Mouse (Mus musculus): ENCODE data around the gene Mansc4. TPM values are rescaled to one million over a fixed set of nuclear protein-coding genes. Genes with fewer than 3 reads are reported as not detected.

Gene Mansc4
- polyA plus RNA-seq, 1 experiment from 2014 or later, result 6.1 TPM

DNA sequence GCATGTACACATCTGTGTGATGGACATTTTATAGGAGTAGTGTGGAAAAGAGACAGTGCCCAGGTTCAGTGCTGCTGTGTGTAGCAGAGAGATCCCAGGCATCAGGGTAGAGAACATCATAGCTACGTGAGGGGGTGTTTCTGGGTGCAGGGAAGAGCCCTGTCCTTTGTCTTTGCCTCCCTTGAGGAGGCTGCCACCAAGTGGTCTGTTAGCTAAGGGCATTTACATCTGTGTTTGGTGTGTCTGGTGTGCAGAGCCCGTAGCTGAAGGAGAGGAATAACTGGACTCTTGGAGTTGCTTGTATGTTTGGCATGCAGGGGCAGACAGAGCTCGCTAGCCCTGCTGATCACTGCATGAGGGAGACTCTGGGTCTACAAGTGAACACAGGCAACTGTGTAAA is 15.5 kb upstream of the Mansc4 start:
- Histone ChIP-seq H3K4me1 (ENCODE audit: control insufficient read depth, insufficient read depth, low read length) (peaks cover 14% of the 10 kb centered on the region), H3K4me2 (replicated peaks; ENCODE audit: low read depth, low read length) (no peak overlapping the region), H3K9me3 (ENCODE audit: control insufficient read depth, low read length) (no peaks in the 10 kb centered on the region), H3K4me3 (ENCODE audit: low read length) (no peak overlapping the region), H3K36me3 (ENCODE audit: control insufficient read depth, insufficient read depth, low read length) (peaks cover 11% of the 10 kb centered on the region; the same call in 1 of the 2 replicates), H3K27ac (ENCODE audit: low read depth, low read length) (no peak overlapping the region), H3K9ac (ENCODE audit: low read depth, low read length) (no peak overlapping the region), H3K27me3 (ENCODE audit: control insufficient read depth, insufficient read depth, low read length) (no peaks in the 10 kb centered on the region)
- no peak for ATAC-seq (ENCODE audit: low FRiP score, low TSS enrichment)
- 85% methylated on average over 3 of the region's 3 CpGs for WGBS

DNA sequence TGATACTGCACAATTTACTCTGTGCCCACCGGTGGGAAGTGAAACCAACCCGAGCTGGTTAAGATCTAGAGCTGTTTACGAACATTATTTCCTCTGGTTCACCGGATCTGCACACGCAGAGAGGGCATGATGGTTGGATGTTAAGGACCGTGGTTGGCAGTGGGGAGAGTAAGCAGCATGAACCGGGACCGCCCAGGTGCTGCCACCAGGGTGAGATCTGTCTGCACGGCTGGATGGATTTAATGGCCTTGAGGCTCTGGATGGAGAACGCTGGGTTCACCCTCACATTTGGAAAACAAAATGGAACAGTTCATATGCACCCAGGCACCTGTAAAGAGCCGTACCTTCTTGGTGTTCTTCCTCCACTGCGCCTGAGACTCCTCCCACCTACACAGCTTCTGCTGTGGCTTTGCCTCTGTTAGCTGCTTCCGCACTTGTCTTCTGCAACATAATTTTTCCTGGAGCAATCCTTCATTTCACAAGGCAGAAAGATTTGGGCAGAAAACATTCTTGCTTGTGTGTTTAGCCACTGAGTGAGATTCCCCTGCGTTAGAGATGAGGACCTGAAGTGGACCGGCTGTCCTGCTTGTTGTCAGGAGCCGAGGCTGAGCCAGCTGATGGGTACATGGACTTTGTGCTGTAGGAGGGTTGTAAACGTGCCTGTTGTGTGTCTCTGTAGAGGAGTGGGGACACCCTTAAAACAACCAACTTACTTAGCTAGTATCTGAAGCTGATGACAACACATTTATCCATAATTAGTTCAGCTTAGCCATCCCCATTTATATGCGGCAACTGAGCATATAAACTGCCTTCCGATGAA is 12.8 kb upstream of the Mansc4 start:
- no peak overlapping the region for H3K9ac ChIP-seq (ENCODE audit: low read depth, low read length)
- WGBS, result 45% methylated on average over 19 of the region's 19 CpGs
- H3K4me2 ChIP-seq (replicated peaks; ENCODE audit: low read depth, low read length), result peak overlapping the region; percentile 23
- H3K27ac ChIP-seq (ENCODE audit: low read depth, low read length), result no peak overlapping the region
- peak; percentile 74 for ATAC-seq (ENCODE audit: low FRiP score, low TSS enrichment)
- no peak overlapping the region for H3K4me3 ChIP-seq (ENCODE audit: low read length)
- H3K4me1 ChIP-seq (ENCODE audit: control insufficient read depth, insufficient read depth, low read length), result peaks cover 14% of the 10 kb centered on the region
- H3K27me3 ChIP-seq (ENCODE audit: control insufficient read depth, insufficient read depth, low read length), result no peaks in the 10 kb centered on the region
- H3K36me3 ChIP-seq (ENCODE audit: control insufficient read depth, insufficient read depth, low read length), result peaks cover 9% of the 10 kb centered on the region; the same call in 1 of the 2 replicates
- H3K9me3 ChIP-seq (ENCODE audit: control insufficient read depth, low read length), result no peaks in the 10 kb centered on the region

DNA sequence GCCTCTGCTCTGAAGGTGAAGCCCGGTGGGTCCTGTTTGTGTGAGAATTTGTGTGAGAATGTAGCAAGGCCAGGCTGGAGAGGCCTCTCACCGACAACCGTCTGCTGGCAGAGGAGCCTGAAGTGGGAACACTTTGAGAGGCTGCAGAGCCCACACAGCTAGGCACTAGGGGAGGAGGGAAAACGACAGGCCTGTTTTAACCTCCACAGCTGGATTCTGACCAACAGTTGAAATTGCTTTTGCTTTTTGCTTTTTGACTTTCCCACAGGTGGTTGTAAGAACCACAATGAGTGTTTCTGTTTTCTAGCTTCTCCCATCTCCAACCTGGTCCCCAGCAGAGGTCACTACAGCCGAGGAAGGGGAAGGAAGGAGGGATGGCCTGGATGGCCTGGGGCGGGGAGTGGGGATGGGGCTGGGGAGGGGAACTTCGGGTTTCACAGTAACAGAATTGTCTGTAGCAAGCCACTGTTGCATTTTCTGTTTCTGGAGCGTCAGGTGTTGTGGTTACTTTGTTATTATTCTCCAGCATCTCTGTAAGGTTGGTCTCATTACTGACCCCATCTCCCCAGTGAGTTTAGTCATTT is 10.6 kb upstream of the Mansc4 start:
- H3K27me3 ChIP-seq (ENCODE audit: control insufficient read depth, insufficient read depth, low read length), result no peaks in the 10 kb centered on the region
- WGBS, result 63% methylated on average over 8 of the region's 8 CpGs

DNA sequence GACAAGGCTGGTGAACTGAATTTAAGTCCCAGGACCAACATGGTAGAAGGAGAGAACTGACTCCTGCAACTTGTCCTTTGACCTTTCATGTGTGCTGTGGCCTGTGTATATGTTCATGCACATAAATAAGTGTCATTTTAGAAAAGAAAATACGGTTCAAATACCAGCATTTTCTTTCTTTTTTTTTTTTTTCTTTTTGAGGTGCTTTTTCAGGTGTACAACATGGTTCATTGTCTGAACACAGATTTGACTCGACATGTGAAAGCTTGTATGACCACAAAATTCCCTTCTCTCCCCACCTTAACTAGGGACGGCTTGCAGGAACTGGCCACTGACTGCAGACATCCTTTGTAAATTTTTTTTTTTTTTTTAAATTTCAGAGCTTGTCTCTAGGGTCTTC is 10.1 kb upstream of the Mansc4 start:
- Histone ChIP-seq H3K4me3 (ENCODE audit: low read length) (no peak overlapping the region), H3K9ac (ENCODE audit: low read depth, low read length) (no peak overlapping the region), H3K36me3 (ENCODE audit: control insufficient read depth, insufficient read depth, low read length) (peaks cover 2% of the 10 kb centered on the region; the same call in 1 of the 2 replicates), H3K27ac (ENCODE audit: low read depth, low read length) (no peak overlapping the region), H3K9me3 (ENCODE audit: control insufficient read depth, low read length) (no peaks in the 10 kb centered on the region), H3K4me2 (replicated peaks; ENCODE audit: low read depth, low read length) (no peak overlapping the region), H3K4me1 (ENCODE audit: control insufficient read depth, insufficient read depth, low read length) (peaks cover 22% of the 10 kb centered on the region), H3K27me3 (ENCODE audit: control insufficient read depth, insufficient read depth, low read length) (no peaks in the 10 kb centered on the region)
- WGBS, result 77% methylated on average over 3 of the region's 3 CpGs
- no peak for ATAC-seq (ENCODE audit: low FRiP score, low TSS enrichment)

More for the DNA sequence above, 10.6 kb upstream of the Mansc4 start:
- Histone ChIP-seq H3K4me1 (ENCODE audit: control insufficient read depth, insufficient read depth, low read length) (peaks cover 17% of the 10 kb centered on the region), H3K4me2 (replicated peaks; ENCODE audit: low read depth, low read length) (no peak overlapping the region), H3K27ac (ENCODE audit: low read depth, low read length) (no peak overlapping the region), H3K36me3 (ENCODE audit: control insufficient read depth, insufficient read depth, low read length) (peaks cover 7% of the 10 kb centered on the region; the same call in 1 of the 2 replicates), H3K9me3 (ENCODE audit: control insufficient read depth, low read length) (no peaks in the 10 kb centered on the region), H3K9ac (ENCODE audit: low read depth, low read length) (no peak overlapping the region), H3K4me3 (ENCODE audit: low read length) (no peak overlapping the region)
- no peak for ATAC-seq (ENCODE audit: low FRiP score, low TSS enrichment)

DNA sequence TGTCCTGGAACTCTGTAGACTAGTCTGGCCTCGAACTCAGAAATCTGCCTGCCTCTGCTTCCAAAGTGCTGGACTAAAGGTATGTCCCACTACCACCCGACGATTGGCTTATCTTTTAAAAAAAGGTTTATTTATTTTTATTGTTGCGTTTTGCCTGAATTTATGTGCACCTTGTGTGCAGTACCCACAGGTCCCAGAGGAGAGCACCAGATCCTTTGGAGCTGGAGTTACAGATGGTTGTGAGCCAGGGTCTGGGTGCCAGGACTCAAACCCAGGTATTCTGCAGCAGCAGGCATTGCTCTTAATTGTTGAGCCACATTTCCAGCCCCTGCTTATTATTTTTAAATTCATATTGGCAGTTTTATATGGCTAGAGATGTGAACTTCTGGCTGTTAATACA is 9.3 kb upstream of the Mansc4 start:
- Histone ChIP-seq H3K4me2 (replicated peaks; ENCODE audit: low read depth, low read length) (no peak overlapping the region), H3K27ac (ENCODE audit: low read depth, low read length) (no peak overlapping the region), H3K36me3 (ENCODE audit: control insufficient read depth, insufficient read depth, low read length) (peaks cover 2% of the 10 kb centered on the region; the same call in 1 of the 2 replicates), H3K4me3 (ENCODE audit: low read length) (no peak overlapping the region), H3K9me3 (ENCODE audit: control insufficient read depth, low read length) (no peaks in the 10 kb centered on the region), H3K4me1 (ENCODE audit: control insufficient read depth, insufficient read depth, low read length) (peaks cover 23% of the 10 kb centered on the region), H3K9ac (ENCODE audit: low read depth, low read length) (no peak overlapping the region), H3K27me3 (ENCODE audit: control insufficient read depth, insufficient read depth, low read length) (no peaks in the 10 kb centered on the region)
- 98% methylated on average over 4 of the region's 4 CpGs for WGBS
- no peak for ATAC-seq (ENCODE audit: low FRiP score, low TSS enrichment)

DNA sequence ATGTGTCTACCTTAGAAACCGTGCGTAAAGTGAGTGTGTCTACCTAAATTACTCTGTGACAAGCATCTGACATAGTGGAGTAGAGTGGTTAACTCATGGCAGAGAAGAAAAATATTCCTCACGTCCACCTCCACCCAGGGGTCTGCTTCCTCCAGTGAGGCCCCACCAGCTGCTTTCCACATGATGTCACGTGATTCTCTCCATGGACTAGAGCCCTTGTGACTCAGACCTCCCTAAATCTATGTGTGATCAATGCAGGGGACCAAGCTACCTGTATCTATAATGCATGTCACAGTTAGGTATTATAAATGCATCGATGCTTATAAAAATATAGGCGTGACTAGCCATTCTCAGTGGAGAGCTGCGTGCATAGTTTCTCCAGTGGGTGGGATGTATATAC is 7.9 kb upstream of the Mansc4 start:
- Histone ChIP-seq H3K27ac (ENCODE audit: low read depth, low read length) (no peak overlapping the region), H3K4me2 (replicated peaks; ENCODE audit: low read depth, low read length) (no peak overlapping the region), H3K36me3 (ENCODE audit: control insufficient read depth, insufficient read depth, low read length) (peaks cover 2% of the 10 kb centered on the region; the same call in 1 of the 2 replicates), H3K9ac (ENCODE audit: low read depth, low read length) (no peak overlapping the region), H3K9me3 (ENCODE audit: control insufficient read depth, low read length) (no peaks in the 10 kb centered on the region), H3K27me3 (ENCODE audit: control insufficient read depth, insufficient read depth, low read length) (peaks cover 1% of the 10 kb centered on the region), H3K4me3 (ENCODE audit: low read length) (no peak overlapping the region), H3K4me1 (ENCODE audit: control insufficient read depth, insufficient read depth, low read length) (peaks cover 23% of the 10 kb centered on the region)
- no peak for ATAC-seq (ENCODE audit: low FRiP score, low TSS enrichment)
- 78% methylated on average over 7 of the region's 7 CpGs for WGBS

DNA sequence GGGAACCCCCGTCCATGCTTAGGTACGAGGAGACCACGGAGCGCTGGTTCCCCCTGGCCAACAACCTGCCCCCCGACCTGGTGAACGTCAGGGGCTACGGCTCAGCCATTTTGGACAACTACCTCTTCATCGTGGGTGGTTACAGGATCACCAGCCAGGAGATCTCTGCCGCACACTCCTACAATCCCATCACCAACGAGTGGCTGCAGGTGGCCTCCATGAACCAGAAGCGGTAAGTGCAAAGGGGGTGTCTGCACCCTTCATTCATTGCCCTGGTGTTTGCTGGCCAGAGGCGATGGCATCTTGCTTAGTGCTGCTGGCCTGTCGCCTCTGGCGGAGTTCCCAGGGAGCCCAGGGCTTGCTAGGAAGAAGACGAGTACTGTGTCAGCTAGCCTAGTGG is 5.3 kb upstream of the Mansc4 start:
- Histone ChIP-seq H3K4me2 (replicated peaks; ENCODE audit: low read depth, low read length) (peak overlapping the region; percentile 98), H3K27me3 (ENCODE audit: control insufficient read depth, insufficient read depth, low read length) (peaks cover 11% of the 10 kb centered on the region), H3K9ac (ENCODE audit: low read depth, low read length) (peak overlapping the region; percentile 85), H3K9me3 (ENCODE audit: control insufficient read depth, low read length) (no peaks in the 10 kb centered on the region), H3K4me1 (ENCODE audit: control insufficient read depth, insufficient read depth, low read length) (peaks cover 9% of the 10 kb centered on the region; the same call in 1 of the 2 replicates), H3K4me3 (ENCODE audit: low read length) (peak overlapping the region; percentile 78), H3K27ac (ENCODE audit: low read depth, low read length) (no peak overlapping the region), H3K36me3 (ENCODE audit: control insufficient read depth, insufficient read depth, low read length) (peaks cover 2% of the 10 kb centered on the region; the same call in 1 of the 2 replicates)
- ATAC-seq (ENCODE audit: low FRiP score, low TSS enrichment), result no peak; the same call in 1 of the 2 replicates
- 4% methylated on average over 15 of the region's 15 CpGs for WGBS

DNA sequence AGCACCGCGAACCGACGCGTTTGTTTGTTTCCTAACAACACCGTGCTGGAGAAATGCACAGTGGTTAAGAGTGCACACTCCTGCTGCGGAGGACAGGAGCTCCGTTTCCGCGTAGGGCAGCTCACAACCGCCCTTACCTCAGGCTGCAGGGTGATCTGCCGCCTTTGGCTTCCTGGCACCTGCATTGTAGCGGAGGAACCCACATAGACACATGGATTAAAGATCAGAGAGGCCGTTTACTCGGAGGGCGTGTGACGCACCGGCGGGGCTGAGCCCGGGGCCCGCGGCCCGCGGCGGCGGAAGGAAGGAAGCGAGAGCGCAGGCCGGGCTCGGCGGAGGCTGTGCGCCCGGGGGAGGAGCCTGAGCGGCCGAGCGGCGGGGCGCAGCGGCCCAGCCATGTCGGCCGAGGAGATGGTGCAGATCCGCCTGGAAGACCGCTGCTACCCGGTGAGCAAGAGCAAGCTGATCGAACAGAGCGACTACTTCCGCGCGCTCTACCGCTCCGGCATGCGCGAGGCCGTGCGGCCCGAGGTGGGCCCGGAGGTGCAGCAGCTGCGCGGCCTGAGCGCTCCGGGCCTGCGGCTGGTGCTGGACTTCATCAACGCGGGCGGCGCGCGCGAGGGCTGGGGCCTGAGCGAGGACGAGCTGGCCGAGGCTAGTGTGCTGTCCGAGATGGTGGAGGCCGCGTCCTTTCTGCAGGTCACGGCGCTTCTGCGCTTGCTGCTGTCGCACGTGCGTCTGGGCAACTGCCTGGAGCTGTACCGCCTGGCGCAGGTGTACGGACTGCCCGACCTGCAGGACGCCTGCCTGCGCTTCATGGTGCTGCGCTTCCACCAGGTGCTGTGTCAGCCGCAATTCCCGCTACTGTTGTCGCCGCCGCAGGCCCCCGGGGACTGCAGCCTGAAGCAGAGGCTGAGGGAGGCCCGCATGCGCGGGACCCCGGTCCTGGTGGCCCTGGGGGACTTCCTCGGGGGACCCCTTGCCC is 4.6 kb upstream of the Mansc4 start, which contains the start of gene Klhl42:
Gene Klhl42 (plus strand): TSS at position 244 of the 985 bp plus-strand sequence.
- Histone ChIP-seq H3K4me3 (ENCODE audit: low read length) (peak within 1 kb of the TSS; percentile 78), H3K27ac (ENCODE audit: low read depth, low read length) (peak within 1 kb of the TSS; percentile 79), H3K36me3 (ENCODE audit: control insufficient read depth, insufficient read depth, low read length) (peaks cover 2% of the 10 kb centered on the region; the same call in 1 of the 2 replicates), H3K9me3 (ENCODE audit: control insufficient read depth, low read length) (no peaks in the 10 kb centered on the region), H3K4me2 (replicated peaks; ENCODE audit: low read depth, low read length) (peak within 1 kb of the TSS; percentile 98), H3K9ac (ENCODE audit: low read depth, low read length) (peak within 1 kb of the TSS; percentile 85), H3K4me1 (ENCODE audit: control insufficient read depth, insufficient read depth, low read length) (peaks cover 12% of the 10 kb centered on the region; the same call in 1 of the 2 replicates), H3K27me3 (ENCODE audit: control insufficient read depth, insufficient read depth, low read length) (peaks cover 11% of the 10 kb centered on the region)
- WGBS, result under 1% methylated on average over 98 of the region's 99 CpGs
- ATAC-seq (ENCODE audit: low FRiP score, low TSS enrichment), result peak; percentile 83
